Mouse (Mus musculus): Measurements from ENCODE around the gene Ak9.

GRCm38 (mm10) chr10:41420496-41421200 lies 116.9 kb downstream of the Ak9 start:
- TF ChIP-seq CTCF (IDR thresholded peaks at IDR 0.05; ENCODE audit: control insufficient read depth, insufficient read depth, insufficient read length), result no peak
- TF ChIP-seq MAX (IDR thresholded peaks at IDR 0.05), result no peak
- TF ChIP-seq USF1 (IDR thresholded peaks at IDR 0.05; ENCODE audit: low read depth), result no peak
- no peak for TF ChIP-seq MYOD1 (IDR thresholded peaks at IDR 0.05; ENCODE audit: control insufficient read depth, insufficient read length, low read depth)
- no peak for TF ChIP-seq CEBPB (IDR thresholded peaks at IDR 0.05; ENCODE audit: low read depth)
- TF ChIP-seq MYOG (IDR thresholded peaks at IDR 0.05; ENCODE audit: control insufficient read depth, extremely low read depth, insufficient read length), result no peak
- TF ChIP-seq FOSL1 (IDR thresholded peaks at IDR 0.05; ENCODE audit: insufficient read depth, low read length, poor library complexity, severe bottlenecking), result no peak

All from C2C12 (cell line).